Mouse (Mus musculus): ENCODE results near the gene Gm38655.
"Not testable (repeated sequence)": the region's sequence is repeated elsewhere in the genome, so short reads cannot be mapped to it uniquely, and the experiment has no call there.

The Gm38655 gene

GRCm38 (mm10) chr17:25165970-25166671 lies 9.2 kb downstream of the Gm38655 start:
- no peak for DNase-seq

- no peak for DNase-seq
Observed at GRCm38 (mm10) chr17:25164770-25165169, 10.5 kb downstream of the Gm38655 start.

GRCm38 (mm10) chr17:25163387-25163786 lies 11.9 kb downstream of the Gm38655 start:
- no peak for DNase-seq

- DNase-seq, result no peak
Observed at GRCm38 (mm10) chr17:25162161-25162560, 13.1 kb downstream of the Gm38655 start, which contains the start of gene Ccdc154. Ccdc154 (plus strand) TSS chr17:25162461.

GRCm38 (mm10) chr17:25139960-25140359 lies 35.3 kb downstream of the Gm38655 start:
- DNase-seq, result no peak

GRCm38 (mm10) chr17:25138803-25139202 lies 36.5 kb downstream of the Gm38655 start:
- no peak for DNase-seq

- no peak for DNase-seq
Observed at GRCm38 (mm10) chr17:25135622-25136021, 39.6 kb downstream of the Gm38655 start.

GRCm38 (mm10) chr17:25133275-25133698 lies 42.0 kb downstream of the Gm38655 start, which contains the start of gene Clcn7:
Clcn7 (plus strand) TSS chr17:25133391.
- peak; percentile 89 for DNase-seq

GRCm38 (mm10) chr17:25130060-25130459 lies 45.2 kb downstream of the Gm38655 start:
- no peak for DNase-seq

- no peak for DNase-seq
Observed at GRCm38 (mm10) chr17:25127681-25128080, 47.6 kb downstream of the Gm38655 start.

GRCm38 (mm10) chr17:25127079-25127478 lies 48.2 kb downstream of the Gm38655 start:
- no peak for DNase-seq

- DNase-seq, result not testable (repeated sequence)
Observed at GRCm38 (mm10) chr17:25125442-25126060, 49.7 kb downstream of the Gm38655 start.

- DNase-seq, result peak; percentile 73
Observed at GRCm38 (mm10) chr17:25123979-25124378, 51.3 kb downstream of the Gm38655 start.

Measured in thymus, postnatal 4 days (tissue).